16 mouse cellular contexts compared by ENCODE assay signal in the genomic region with DNA sequence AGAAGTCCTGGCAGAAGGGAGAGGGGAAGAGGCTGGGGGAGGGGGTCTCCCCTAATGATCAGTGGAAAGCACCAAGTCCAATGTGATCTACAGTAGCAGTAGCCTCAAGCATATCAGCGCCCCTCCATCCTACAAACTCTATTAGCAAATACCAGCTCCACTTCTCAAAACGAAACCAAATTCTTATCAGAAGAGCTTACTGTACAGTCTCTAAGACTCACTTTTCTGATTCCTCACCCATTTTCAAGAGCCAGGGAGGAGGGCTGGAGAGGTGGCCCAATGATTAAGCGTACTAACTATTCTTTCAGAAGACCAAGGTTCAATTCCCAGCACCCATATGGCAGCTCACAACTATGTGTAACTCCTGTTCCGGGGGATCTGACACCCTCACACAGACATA. TPM values are rescaled to one million over a fixed set of nuclear protein-coding genes. Genes with fewer than 3 reads are reported as not detected.
DNase-seq lines count a peak whose midpoint lies in the region; ATAC-seq and TF ChIP-seq lines count a peak whose summit lies in the region.
"Had no signal": no experiment of that assay in that cellular context is flagged by ENCODE, and none has a peak within 500 bp of the region (broad histone marks: within the 10 kb centered on the region; RNA-seq: fewer than 3 reads in every experiment).

No protein-coding gene starts in this region.

- H3K9me3 ChIP-seq in intestine, embryonic 15.5 days: no peaks in the 10 kb centered on the region
- no peaks in the 10 kb centered on the region for H3K9me3 ChIP-seq in intestine, postnatal 0 days (ENCODE audit: control insufficient read depth)
- H3K9me3 ChIP-seq: limb, embryonic 12.5 days; midbrain, embryonic 15.5 days had no signal

- H3K27ac ChIP-seq in intestine, embryonic 15.5 days: no peak overlapping the region
- H3K27ac ChIP-seq in intestine, postnatal 0 days (ENCODE audit: low read depth, low read length): no peak overlapping the region
- H3K27ac ChIP-seq in bone marrow macrophage, adult 2 months (ENCODE audit: insufficient read depth, low read depth, low read length): peak overlapping the region; percentile 83
- peak overlapping the region; percentile 6; the same call in 1 of the 2 replicates for H3K27ac ChIP-seq in liver, adult 2 months (replicated peaks; ENCODE audit: insufficient read depth, low read depth, low read length)
- H3K27ac ChIP-seq: hindbrain, embryonic 14.5 days; limb, embryonic 12.5 days; midbrain, embryonic 15.5 days had no signal

- peaks cover 31% of the 10 kb centered on the region for H3K79me2 ChIP-seq in liver, adult 2 months (ENCODE audit: control insufficient read depth, insufficient read depth, low read length)

- no peak overlapping the region for H3K4me2 ChIP-seq in intestine, embryonic 15.5 days (replicated peaks)
- H3K4me2 ChIP-seq in intestine, postnatal 0 days (replicated peaks; ENCODE audit: low read depth): no peak overlapping the region
- H3K4me2 ChIP-seq: hindbrain, embryonic 14.5 days; limb, embryonic 12.5 days; midbrain, embryonic 15.5 days had no signal

- no peaks in the 10 kb centered on the region for H3K27me3 ChIP-seq in intestine, embryonic 15.5 days (replicated peaks)
- H3K27me3 ChIP-seq in intestine, postnatal 0 days (replicated peaks; ENCODE audit: control insufficient read depth, insufficient read depth, low read length): no peaks in the 10 kb centered on the region
- no peaks in the 10 kb centered on the region for H3K27me3 ChIP-seq in liver, adult 2 months (ENCODE audit: control insufficient read depth, insufficient read depth, low read length)
- H3K27me3 ChIP-seq: limb, embryonic 12.5 days; midbrain, embryonic 15.5 days had no signal

- ATAC-seq in intestine, embryonic 15.5 days: 0 out of 2 replicates have a peak, but pooled peaks have one; percentile 12
- ATAC-seq in intestine, postnatal 0 days: no peak
- ATAC-seq in megakaryocyte progenitor cell, adult 5-6 weeks (replicated peaks; ENCODE audit: poor library complexity): peak; percentile 59
- ATAC-seq: midbrain, embryonic 15.5 days had no signal

- no peak for TF ChIP-seq CTCF in intestine, postnatal 0 days (IDR thresholded peaks at IDR 0.05; ENCODE audit: low read depth)
- no peak for TF ChIP-seq CTCF in bone marrow macrophage, adult 2 months (IDR thresholded peaks at IDR 0.05; ENCODE audit: low read depth, low read length)
- no peak for TF ChIP-seq CTCF in liver, adult 2 months (IDR thresholded peaks at IDR 0.05; ENCODE audit: low read depth, low read length)

- no peaks in the 10 kb centered on the region; the same call in 1 of the 2 replicates for H3K4me1 ChIP-seq in intestine, embryonic 15.5 days (replicated peaks)
- 0 out of 2 replicates have a peak, but pooled peaks cover 8% of the 10 kb centered on the region for H3K4me1 ChIP-seq in intestine, postnatal 0 days (replicated peaks; ENCODE audit: control insufficient read depth, insufficient read depth, low read length)
- H3K4me1 ChIP-seq in bone marrow macrophage, adult 2 months (ENCODE audit: control insufficient read depth, insufficient read depth, low read length): peaks cover 32% of the 10 kb centered on the region
- H3K4me1 ChIP-seq in liver, adult 2 months (ENCODE audit: control insufficient read depth, insufficient read depth, low read length): peaks cover 14% of the 10 kb centered on the region

- intact Hi-C loops in left cerebral cortex, postnatal 4 days (cut with DNase I): no loop called here

- H3K36me3 ChIP-seq in intestine, embryonic 15.5 days: no peaks in the 10 kb centered on the region
- no peaks in the 10 kb centered on the region; the same call in 1 of the 2 replicates for H3K36me3 ChIP-seq in intestine, postnatal 0 days (ENCODE audit: control insufficient read depth, insufficient read depth)
- peaks cover 8% of the 10 kb centered on the region for H3K36me3 ChIP-seq in liver, adult 2 months (ENCODE audit: control insufficient read depth, insufficient read depth, low read length)
- H3K36me3 ChIP-seq: midbrain, embryonic 15.5 days had no signal

- H3K4me3 ChIP-seq in intestine, embryonic 15.5 days (replicated peaks): no peak overlapping the region
- H3K4me3 ChIP-seq in intestine, postnatal 0 days (ENCODE audit: low read depth, low read length): no peak overlapping the region
- H3K4me3 ChIP-seq in bone marrow macrophage, adult 2 months (ENCODE audit: insufficient read depth, low read length): no peak overlapping the region
- H3K4me3 ChIP-seq in liver, adult 2 months (ENCODE audit: insufficient read depth, low read depth, low read length): no peak overlapping the region
- H3K4me3 ChIP-seq: limb, embryonic 12.5 days; midbrain, embryonic 15.5 days had no signal

- no peak overlapping the region for H3K9ac ChIP-seq in intestine, embryonic 15.5 days
- no peak overlapping the region for H3K9ac ChIP-seq in intestine, postnatal 0 days (ENCODE audit: low read depth, low read length)
- no peak overlapping the region for H3K9ac ChIP-seq in liver, adult 2 months (ENCODE audit: low read depth, low read length)
- H3K9ac ChIP-seq: hindbrain, embryonic 14.5 days; limb, embryonic 12.5 days; midbrain, embryonic 15.5 days had no signal

- TF ChIP-seq POLR2A in bone marrow macrophage, adult 2 months (IDR thresholded peaks at IDR 0.05; ENCODE audit: borderline replicate concordance, low read depth, low read length): no peak
- TF ChIP-seq POLR2A in liver, adult 2 months (IDR thresholded peaks at IDR 0.05; ENCODE audit: extremely low read depth, insufficient read depth, low read length): no peak

- no peak for DNase-seq in liver, adult 2 months (ENCODE audit: extremely low read depth, low read depth, low spot score)
- no peak for DNase-seq in left cerebral cortex, postnatal 4 days
- DNase-seq in cerebellum, postnatal 36 days: no peak
- no peak for DNase-seq in retina, postnatal 1 day
- DNase-seq: adrenal gland, postnatal 14 days; cerebellum, postnatal 10 days; kidney, adult 18-20 months; kidney, postnatal 4 days; lung, postnatal 10 days had no signal

- WGBS in intestine, embryonic 15.5 days: 84% methylated on average over 4 of the region's 4 CpGs
- WGBS in intestine, postnatal 0 days: 75% methylated on average over 4 of the region's 4 CpGs
- WGBS in liver, adult 2 months: 82% methylated on average over 4 of the region's 4 CpGs

RNA-seq across cellular contexts. Expression of a gene that starts 28.0 kb away (rescaled TPM):
- polyA plus RNA-seq in intestine, embryonic 15.5 days (2015; fragmentation: Nextera tagmentation; extraction: Ambion mirVana): 25.4 and 25.5 TPM in 2 replicates
- 11.6 and 12.4 TPM in 2 replicates for polyA plus RNA-seq in intestine, postnatal 0 days (2015; fragmentation: Nextera tagmentation; extraction: Ambion mirVana)
- polyA plus RNA-seq in bone marrow macrophage, adult 2 months (2012; ENCODE audit: insufficient read depth, insufficient read length, missing spikeins): 33.1 and 37.0 TPM in 2 replicates
- total RNA-seq in liver, adult 2 months (2014; rRNA removed): 48.2 and 54.3 TPM in 2 replicates
- 15.0 and 15.1 TPM in 2 replicates for polyA plus RNA-seq in liver, adult 2 months (2012; rRNA removed)
- 24.4 and 33.8 TPM in 2 replicates for total RNA-seq in megakaryocyte progenitor cell, adult 5-6 weeks (2015)
- 32.4 and 33.2 TPM in 2 replicates for total RNA-seq in megakaryocyte progenitor cell, adult 5-6 weeks (2017)
- 10 to 100 TPM; 50.1 to 51.5 TPM for total RNA-seq in left cerebral cortex, postnatal 4 days (2021)

Comparison
In these comparisons a context has a peak if more than half of its experiments do, and no peak if none do; other contexts are left out.
1. H3K27ac ChIP-seq: peak in bone marrow macrophage, adult 2 months (single experiment) and liver, adult 2 months (single experiment); none in intestine, embryonic 15.5 days (single experiment) and intestine, postnatal 0 days (single experiment).